Mouse (Mus musculus): ENCODE results near the gene Alyref2. TPM values are rescaled to one million over a fixed set of nuclear protein-coding genes. Genes with fewer than 3 reads are reported as not detected.
"Not testable (repeated sequence)": the region's sequence is repeated elsewhere in the genome, so short reads cannot be mapped to it uniquely, and the experiment has no call there.

The Alyref2 gene
- 2.7 and 3.0 TPM in 2 replicates for polyA plus RNA-seq (2012; ENCODE audit: insufficient read depth, insufficient read length, missing spikeins)

GRCm38 (mm10) chr1:171503250-171503591 is at the start of gene Alyref2:
Gene Alyref2 (plus strand): TSS chr1:171503478.
- H3K4me1 ChIP-seq (ENCODE audit: control insufficient read depth, insufficient read depth, insufficient read length, low read length) = no peaks in the 10 kb centered on the region
- H3K27ac ChIP-seq (replicated peaks; ENCODE audit: low read depth, low read length) = peak within 1 kb of the TSS; percentile 74
- H3K4me3 ChIP-seq (ENCODE audit: insufficient read depth, low read depth, low read length) = peak within 1 kb of the TSS; percentile 74

- Histone ChIP-seq H3K4me3 (ENCODE audit: insufficient read depth, low read depth, low read length) (no peak overlapping the region), H3K27ac (replicated peaks; ENCODE audit: low read depth, low read length) (peak overlapping the region; percentile 52; the same call in 1 of the 2 replicates), H3K4me1 (ENCODE audit: control insufficient read depth, insufficient read depth, insufficient read length, low read length) (peaks cover 22% of the 10 kb centered on the region)
Measured at GRCm38 (mm10) chr1:171454926-171455325, 48.4 kb upstream of the Alyref2 start.

GRCm38 (mm10) chr1:171457568-171457967 is 45.7 kb upstream of the Alyref2 start:
- Histone ChIP-seq H3K27ac (replicated peaks; ENCODE audit: low read depth, low read length) (no peak overlapping the region), H3K4me3 (ENCODE audit: insufficient read depth, low read depth, low read length) (no peak overlapping the region), H3K4me1 (ENCODE audit: control insufficient read depth, insufficient read depth, insufficient read length, low read length) (peaks cover 23% of the 10 kb centered on the region)

- Histone ChIP-seq H3K27ac (replicated peaks; ENCODE audit: low read depth, low read length) (no peak overlapping the region), H3K4me3 (ENCODE audit: insufficient read depth, low read depth, low read length) (no peak overlapping the region), H3K4me1 (ENCODE audit: control insufficient read depth, insufficient read depth, insufficient read length, low read length) (peaks cover 12% of the 10 kb centered on the region; the same call in 1 of the 2 replicates)
Measured at GRCm38 (mm10) chr1:171459791-171460190, 43.5 kb upstream of the Alyref2 start.

- Histone ChIP-seq H3K4me1 (ENCODE audit: control insufficient read depth, insufficient read depth, insufficient read length, low read length) (peaks cover 9% of the 10 kb centered on the region; the same call in 1 of the 2 replicates), H3K4me3 (ENCODE audit: insufficient read depth, low read depth, low read length) (no peak overlapping the region), H3K27ac (replicated peaks; ENCODE audit: low read depth, low read length) (no peak overlapping the region)
Measured at GRCm38 (mm10) chr1:171460551-171461503, 42.5 kb upstream of the Alyref2 start.

- H3K4me3 ChIP-seq (ENCODE audit: insufficient read depth, low read depth, low read length) = no peak overlapping the region
- H3K27ac ChIP-seq (replicated peaks; ENCODE audit: low read depth, low read length) = no peak overlapping the region
- H3K4me1 ChIP-seq (ENCODE audit: control insufficient read depth, insufficient read depth, insufficient read length, low read length) = peaks cover 5% of the 10 kb centered on the region; the same call in 1 of the 2 replicates
Measured at GRCm38 (mm10) chr1:171463133-171463532, 40.1 kb upstream of the Alyref2 start.

GRCm38 (mm10) chr1:171465749-171466412 is 37.4 kb upstream of the Alyref2 start:
- Histone ChIP-seq H3K27ac (replicated peaks; ENCODE audit: low read depth, low read length) (no peak overlapping the region), H3K4me3 (ENCODE audit: insufficient read depth, low read depth, low read length) (no peak overlapping the region)

GRCm38 (mm10) chr1:171466565-171466964 is 36.7 kb upstream of the Alyref2 start:
- H3K4me1 ChIP-seq (ENCODE audit: control insufficient read depth, insufficient read depth, insufficient read length, low read length) = peaks cover 4% of the 10 kb centered on the region; the same call in 1 of the 2 replicates
- 0 out of 2 replicates have a peak overlapping the region, but pooled peaks have one; percentile 15 for H3K4me3 ChIP-seq (ENCODE audit: insufficient read depth, low read depth, low read length)
- 0 out of 2 replicates have a peak overlapping the region, but pooled peaks have one; percentile 25 for H3K27ac ChIP-seq (replicated peaks; ENCODE audit: low read depth, low read length)

More at GRCm38 (mm10) chr1:171465749-171466412, 37.4 kb upstream of the Alyref2 start:
- peaks cover 2% of the 10 kb centered on the region; the same call in 1 of the 2 replicates for H3K4me1 ChIP-seq (ENCODE audit: control insufficient read depth, insufficient read depth, insufficient read length, low read length)

GRCm38 (mm10) chr1:171469678-171470077 is 33.6 kb upstream of the Alyref2 start:
- Histone ChIP-seq H3K4me3 (ENCODE audit: insufficient read depth, low read depth, low read length) (no peak overlapping the region), H3K27ac (replicated peaks; ENCODE audit: low read depth, low read length) (no peak overlapping the region), H3K4me1 (ENCODE audit: control insufficient read depth, insufficient read depth, insufficient read length, low read length) (peaks cover 4% of the 10 kb centered on the region; the same call in 1 of the 2 replicates)

GRCm38 (mm10) chr1:171470371-171470871 is 32.9 kb upstream of the Alyref2 start:
- Histone ChIP-seq H3K4me3 (ENCODE audit: insufficient read depth, low read depth, low read length) (no peak overlapping the region), H3K27ac (replicated peaks; ENCODE audit: low read depth, low read length) (peak overlapping the region; percentile 21; the same call in 1 of the 2 replicates), H3K4me1 (ENCODE audit: control insufficient read depth, insufficient read depth, insufficient read length, low read length) (peaks cover 4% of the 10 kb centered on the region; the same call in 1 of the 2 replicates)

- Histone ChIP-seq H3K4me3 (ENCODE audit: insufficient read depth, low read depth, low read length) (no peak overlapping the region), H3K4me1 (ENCODE audit: control insufficient read depth, insufficient read depth, insufficient read length, low read length) (peaks cover 4% of the 10 kb centered on the region; the same call in 1 of the 2 replicates), H3K27ac (replicated peaks; ENCODE audit: low read depth, low read length) (no peak overlapping the region)
Measured at GRCm38 (mm10) chr1:171470896-171471295, 32.4 kb upstream of the Alyref2 start.

- Histone ChIP-seq H3K27ac (replicated peaks; ENCODE audit: low read depth, low read length) (no peak overlapping the region), H3K4me3 (ENCODE audit: insufficient read depth, low read depth, low read length) (no peak overlapping the region), H3K4me1 (ENCODE audit: control insufficient read depth, insufficient read depth, insufficient read length, low read length) (peaks cover 4% of the 10 kb centered on the region; the same call in 1 of the 2 replicates)
Measured at GRCm38 (mm10) chr1:171471452-171471851, 31.8 kb upstream of the Alyref2 start.

GRCm38 (mm10) chr1:171471941-171472340 is 31.3 kb upstream of the Alyref2 start:
- not testable (repeated sequence) for H3K4me3 ChIP-seq (ENCODE audit: insufficient read depth, low read depth, low read length); H3K27ac ChIP-seq (replicated peaks; ENCODE audit: low read depth, low read length); H3K4me1 ChIP-seq (ENCODE audit: control insufficient read depth, insufficient read depth, insufficient read length, low read length)

- Histone ChIP-seq H3K4me3 (ENCODE audit: insufficient read depth, low read depth, low read length) (no peak overlapping the region), H3K4me1 (ENCODE audit: control insufficient read depth, insufficient read depth, insufficient read length, low read length) (peaks cover 4% of the 10 kb centered on the region; the same call in 1 of the 2 replicates), H3K27ac (replicated peaks; ENCODE audit: low read depth, low read length) (no peak overlapping the region)
Measured at GRCm38 (mm10) chr1:171473506-171473905, 29.8 kb upstream of the Alyref2 start.

All from brown adipose tissue, adult 24 weeks (tissue).